Mouse (Mus musculus): ENCODE results near the gene Slc37a1. TPM values are rescaled to one million over a fixed set of nuclear protein-coding genes. Genes with fewer than 3 reads are reported as not detected.
A peak's percentile ranks its signal among the peaks of the same experiment; 100 is the strongest.

The Slc37a1 gene
- total and polyA plus RNA-seq, 3 experiments, result 14.2 to 15.0 TPM; not detected in 1

- Histone ChIP-seq H3K9ac (ENCODE audit: control insufficient read depth, low read depth, low read length, poor library complexity, severe bottlenecking) (no peak overlapping the region), H3K9me3 (replicated peaks; ENCODE audit: insufficient read depth, low read length) (no peaks in the 10 kb centered on the region), H3K79me2 (ENCODE audit: control insufficient read depth, insufficient read depth, low read length, poor library complexity) (no peaks in the 10 kb centered on the region), H3K4me3 (ENCODE audit: control insufficient read depth in 1 of 2, insufficient read depth in 1 of 2, low read depth in 2 of 2, low read length in 2 of 2) (no peak overlapping the region), H3K36me3 (ENCODE audit: control insufficient read depth in 1 of 2, insufficient read depth in 2 of 2, low read length in 2 of 2) (peaks cover 0 to 5% of the 10 kb centered on the region in 2 experiments; a peak in 2 of 4 replicates), H3K27ac (ENCODE audit: control insufficient read depth, low read depth, low read length) (no peak overlapping the region), H3K27me3 (ENCODE audit: control insufficient read depth in 1 of 2, insufficient read depth in 2 of 2, low read length in 2 of 2) (no peaks in the 10 kb centered on the region), H3K4me1 (ENCODE audit: control insufficient read depth in 1 of 2, insufficient read depth in 2 of 2, low read length in 2 of 2) (peaks cover 2 to 25% of the 10 kb centered on the region in 2 experiments; a peak in 3 of 4 replicates)
- no peak for DNase-seq (ENCODE audit: low read depth, low spot score)
- TF ChIP-seq TAL1 (IDR thresholded peaks at IDR 0.05; ENCODE audit: low read length) (no peak), NELFE (IDR thresholded peaks at IDR 0.05; ENCODE audit: low read depth, low read length) (no peak), UBTF (IDR thresholded peaks at IDR 0.05; ENCODE audit: borderline replicate concordance, insufficient read depth, low read depth, low read length) (no peak)
Observed at GRCm38 (mm10) chr17:31272416-31273165, 14.0 kb upstream of the Slc37a1 start.

DNA sequence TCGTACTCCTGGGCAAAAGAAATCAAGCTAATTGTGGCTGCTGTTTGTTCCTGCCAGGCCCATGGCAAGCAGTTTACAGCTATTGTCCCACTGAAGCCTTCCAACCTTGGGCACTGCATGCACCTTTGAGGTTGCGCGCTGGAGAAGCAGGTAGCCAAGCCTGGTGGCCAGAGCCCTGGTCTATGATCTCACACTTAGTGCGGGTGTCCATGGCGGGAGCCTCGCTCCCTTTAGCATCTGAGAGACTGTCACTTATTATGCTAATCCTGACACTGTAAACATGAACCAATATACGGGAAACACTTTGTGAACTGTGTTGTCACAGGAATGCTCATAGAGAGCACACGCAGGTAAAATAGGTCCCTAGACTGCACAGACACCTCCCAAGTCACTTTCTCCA, 13.0 kb upstream of the Slc37a1 start:
- H3K4me3 ChIP-seq (ENCODE audit: control insufficient read depth in 1 of 2, insufficient read depth in 1 of 2, low read depth in 2 of 2, low read length in 2 of 2), result no peak overlapping the region
- H3K9me3 ChIP-seq (replicated peaks; ENCODE audit: insufficient read depth, low read length), result no peaks in the 10 kb centered on the region
- peaks cover 2 to 25% of the 10 kb centered on the region in 2 experiments; a peak in 3 of 4 replicates for H3K4me1 ChIP-seq (ENCODE audit: control insufficient read depth in 1 of 2, insufficient read depth in 2 of 2, low read length in 2 of 2)
- no peak overlapping the region for H3K27ac ChIP-seq (ENCODE audit: control insufficient read depth, low read depth, low read length)
- no peak for TF ChIP-seq MXI1 (IDR thresholded peaks at IDR 0.05; ENCODE audit: low read depth, low read length)
- no peak for TF ChIP-seq NRF1 (IDR thresholded peaks at IDR 0.05; ENCODE audit: insufficient read depth, low read depth, low read length, poor library complexity, severe bottlenecking)
- TF ChIP-seq ZNF384 (IDR thresholded peaks at IDR 0.05; ENCODE audit: low read depth, low read length), result no peak
- no peak for TF ChIP-seq CHD2 (IDR thresholded peaks at IDR 0.05; ENCODE audit: low read length)
- no peak for TF ChIP-seq HCFC1 (IDR thresholded peaks at IDR 0.05; ENCODE audit: low read depth, low read length)
- no peaks in the 10 kb centered on the region for H3K27me3 ChIP-seq (ENCODE audit: control insufficient read depth in 1 of 2, insufficient read depth in 2 of 2, low read length in 2 of 2)
- peaks cover 0 to 5% of the 10 kb centered on the region in 2 experiments; a peak in 2 of 4 replicates for H3K36me3 ChIP-seq (ENCODE audit: control insufficient read depth in 1 of 2, insufficient read depth in 2 of 2, low read length in 2 of 2)
- H3K9ac ChIP-seq (ENCODE audit: control insufficient read depth, low read depth, low read length, poor library complexity, severe bottlenecking), result no peak overlapping the region
- DNase-seq (ENCODE audit: low read depth, low spot score), result no peak
- H3K79me2 ChIP-seq (ENCODE audit: control insufficient read depth, insufficient read depth, low read length, poor library complexity), result no peaks in the 10 kb centered on the region

DNA sequence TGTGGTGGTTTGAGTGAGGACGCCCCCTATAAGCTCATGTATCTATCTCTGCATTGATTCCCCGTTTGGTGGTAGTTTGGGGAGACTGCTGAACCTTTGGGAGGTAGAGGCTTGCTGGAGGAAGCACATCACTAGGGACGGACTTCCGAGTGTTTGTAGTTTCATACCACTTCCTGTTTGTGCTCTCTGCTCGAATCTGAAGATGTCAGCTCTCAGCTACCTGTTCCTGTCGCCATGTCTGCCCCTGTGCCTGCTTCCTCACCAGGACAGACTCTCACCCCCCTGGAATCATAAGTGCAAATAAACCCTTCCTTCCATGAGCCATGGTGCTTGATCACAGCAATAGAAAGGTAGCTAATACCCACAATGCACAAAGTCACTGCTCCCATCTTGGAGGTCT, 11.4 kb upstream of the Slc37a1 start:
- Histone ChIP-seq H3K36me3 (ENCODE audit: control insufficient read depth in 1 of 2, insufficient read depth in 2 of 2, low read length in 2 of 2) (peaks cover 0 to 9% of the 10 kb centered on the region in 2 experiments; a peak in 2 of 4 replicates), H3K9me3 (replicated peaks; ENCODE audit: insufficient read depth, low read length) (no peaks in the 10 kb centered on the region), H3K4me3 (ENCODE audit: control insufficient read depth in 1 of 2, insufficient read depth in 1 of 2, low read depth in 2 of 2, low read length in 2 of 2) (no peak overlapping the region), H3K27me3 (ENCODE audit: control insufficient read depth in 1 of 2, insufficient read depth in 2 of 2, low read length in 2 of 2) (no peaks in the 10 kb centered on the region), H3K27ac (ENCODE audit: control insufficient read depth, low read depth, low read length) (0 out of 2 replicates have a peak overlapping the region, but pooled peaks have one; percentile 9), H3K9ac (ENCODE audit: control insufficient read depth, low read depth, low read length, poor library complexity, severe bottlenecking) (no peak overlapping the region), H3K4me1 (ENCODE audit: control insufficient read depth in 1 of 2, insufficient read depth in 2 of 2, low read length in 2 of 2) (peaks cover 2 to 29% of the 10 kb centered on the region in 2 experiments; a peak in 3 of 4 replicates), H3K79me2 (ENCODE audit: control insufficient read depth, insufficient read depth, low read length, poor library complexity) (no peaks in the 10 kb centered on the region)
- TF ChIP-seq ELF1 (IDR thresholded peaks at IDR 0.05; ENCODE audit: low read depth, low read length), result peak; percentile 33; the same call in 1 of the 2 replicates
- no peak for TF ChIP-seq CHD2 (IDR thresholded peaks at IDR 0.05; ENCODE audit: low read length)
- DNase-seq (ENCODE audit: low read depth, low spot score), result no peak

Data from MEL (cell line).